Mouse (Mus musculus) lung, adult 2 months (tissue): ENCODE results near the gene Emc1.

Source experiments
- CTCF ChIP-seq: fragments of 200-500 bp; IDR thresholded peaks from 2 replicates; pipeline ENCODE4 v1.5.1; 2011; ENCODE audit warnings: mild to moderate bottlenecking, low read length, control low read depth; ENCODE audit not compliant: insufficient read depth
- POLR2A ChIP-seq: fragments of 200-500 bp; IDR thresholded peaks from 2 replicates; pipeline ENCODE4 v1.6.1; 2011; ENCODE audit warnings: low read depth, mild to moderate bottlenecking, control low read depth, low read length, borderline replicate concordance; ENCODE audit errors: extremely low read depth

- TF ChIP-seq POLR2A (no peak), CTCF (no peak)
Measured at GRCm38 (mm10) chr4:139340835-139341234, 11.6 kb upstream of the Emc1 start.
